Mouse (Mus musculus) heart, postnatal 4 days (tissue): ENCODE measurements around the gene Jazf1. TPM values are rescaled to one million over a fixed set of nuclear protein-coding genes. Genes with fewer than 3 reads are reported as not detected.
A peak's percentile ranks its signal among the peaks of the same experiment; 100 is the strongest.

Experiments
- DNase-seq: peaks from one replicate; pipeline ENCODE4 v3.0.0; 2021
- total RNA-seq, 2 experiments: library from RNA; stranded (reverse); gene quantifications; 2 replicates each; pipeline ENCODE4 v1.2.3; 2021

Jazf1 gene
- total RNA-seq, 2 experiments from 2014 or later: 14.6 to 16.1 TPM

GRCm38 (mm10) chr6:52955304-52955703 is 113.1 kb downstream of the Jazf1 start:
- peak; percentile 3 for DNase-seq

- DNase-seq: peak; percentile 3
These were observed 113.6 kb downstream of the Jazf1 start for GRCm38 (mm10) chr6:52954861-52955260.

GRCm38 (mm10) chr6:52954441-52954840 is 114.0 kb downstream of the Jazf1 start:
- peak; percentile 49 for DNase-seq

GRCm38 (mm10) chr6:52952526-52952900 is 115.9 kb downstream of the Jazf1 start:
- peak; percentile 1 for DNase-seq

GRCm38 (mm10) chr6:52951871-52952525 is 116.4 kb downstream of the Jazf1 start:
- DNase-seq: no peak

GRCm38 (mm10) chr6:52950371-52950770 is 118.1 kb downstream of the Jazf1 start:
- DNase-seq: no peak

- peak; percentile 3 for DNase-seq
These were observed 125.9 kb downstream of the Jazf1 start for GRCm38 (mm10) chr6:52942534-52942933.

- DNase-seq: peak; percentile 0
These were observed 126.3 kb downstream of the Jazf1 start for GRCm38 (mm10) chr6:52942101-52942500.

- DNase-seq: peak; percentile 5
These were observed 130.5 kb downstream of the Jazf1 start for GRCm38 (mm10) chr6:52937916-52938315.

GRCm38 (mm10) chr6:52936995-52937394 is 131.4 kb downstream of the Jazf1 start:
- DNase-seq: peak; percentile 74

- DNase-seq: no peak
These were observed 134.4 kb downstream of the Jazf1 start for GRCm38 (mm10) chr6:52934021-52934420.

- DNase-seq: no peak
These were observed 135.7 kb downstream of the Jazf1 start for GRCm38 (mm10) chr6:52932603-52933178.

- DNase-seq: no peak
These were observed 139.1 kb downstream of the Jazf1 start for GRCm38 (mm10) chr6:52929358-52929757.

GRCm38 (mm10) chr6:52926947-52927346 is 141.5 kb downstream of the Jazf1 start:
- peak; percentile 40 for DNase-seq

- DNase-seq: no peak
These were observed 142.9 kb downstream of the Jazf1 start for GRCm38 (mm10) chr6:52925458-52926042.

GRCm38 (mm10) chr6:52921248-52921647 is 147.2 kb downstream of the Jazf1 start:
- DNase-seq: no peak

- no peak for DNase-seq
These were observed 147.7 kb downstream of the Jazf1 start for GRCm38 (mm10) chr6:52920719-52921118.

GRCm38 (mm10) chr6:52919442-52919841 is 149.0 kb downstream of the Jazf1 start:
- DNase-seq: peak; percentile 9

- peak; percentile 84 for DNase-seq
These were observed 149.5 kb downstream of the Jazf1 start for GRCm38 (mm10) chr6:52918980-52919379.

GRCm38 (mm10) chr6:52917471-52917870 is 151.0 kb downstream of the Jazf1 start:
- DNase-seq: no peak

- no peak for DNase-seq
These were observed 151.5 kb downstream of the Jazf1 start for GRCm38 (mm10) chr6:52916836-52917376.

GRCm38 (mm10) chr6:52914921-52915320 is 153.5 kb downstream of the Jazf1 start:
- DNase-seq: no peak

- no peak for DNase-seq
These were observed 156.1 kb downstream of the Jazf1 start for GRCm38 (mm10) chr6:52912143-52912918.
